Mouse (Mus musculus) heart, adult 9 months (tissue): ENCODE measurements around the gene Prkn.

Experiments used
- DNase-seq, 2 experiments: peaks; one replicate each; pipeline ENCODE4 v3.0.0; 2022; ENCODE audit warnings: low spot score in 2 of 2

Prkn gene

GRCm38 (mm10) chr17:12092901-12093564, 1252.8 kb downstream of the Prkn start:
- no peak for DNase-seq

DNA sequence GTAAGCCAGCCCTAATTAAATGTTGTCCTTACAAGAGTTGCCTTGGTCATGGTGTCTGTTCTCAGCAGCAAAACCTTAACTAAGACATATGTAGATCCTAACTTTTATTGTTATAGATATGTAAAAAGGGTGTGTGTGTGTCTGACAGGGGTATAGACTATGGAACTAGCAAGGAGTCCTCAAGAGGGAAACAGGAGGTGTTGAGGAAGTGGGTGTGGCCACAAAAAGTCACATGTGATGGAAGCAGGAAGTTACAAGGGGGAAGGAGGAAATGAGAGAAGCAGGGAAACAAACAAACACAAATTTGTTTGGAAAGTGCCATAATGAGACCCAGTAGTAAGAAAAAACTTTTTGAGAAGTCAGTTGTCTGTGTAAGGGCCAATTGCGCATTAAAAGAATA, 1253.8 kb downstream of the Prkn start:
- DNase-seq = no peak

GRCm38 (mm10) chr17:12094827-12095590, 1254.8 kb downstream of the Prkn start:
- DNase-seq = peak in 1 of 2 experiments; percentile 8

- no peak for DNase-seq
Measured at GRCm38 (mm10) chr17:12099415-12099814, 1259.2 kb downstream of the Prkn start.

- no peak for DNase-seq
Measured at GRCm38 (mm10) chr17:12102326-12102725, 1262.1 kb downstream of the Prkn start.

- DNase-seq = no peak
Measured at GRCm38 (mm10) chr17:12103781-12104180, 1263.6 kb downstream of the Prkn start.

DNA sequence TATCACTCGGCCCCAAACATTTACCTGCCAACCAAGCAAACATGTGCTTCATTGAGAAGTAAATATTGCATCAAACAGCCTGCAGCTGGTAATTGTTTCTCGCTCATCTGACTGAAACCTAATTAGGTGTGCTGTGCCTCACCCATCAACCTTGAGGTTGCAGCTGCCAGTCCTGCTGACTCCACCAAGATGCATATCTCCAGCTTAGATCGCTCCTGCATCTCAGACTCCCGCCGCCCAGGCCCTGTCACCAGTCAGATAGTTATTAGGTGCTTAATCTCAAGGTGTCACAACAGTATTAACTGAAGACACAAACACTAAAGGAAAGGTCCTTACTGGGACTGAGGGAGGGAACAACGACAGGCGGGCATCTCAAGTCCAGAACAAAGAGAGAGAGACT, 1264.1 kb downstream of the Prkn start:
- DNase-seq = no peak

DNA sequence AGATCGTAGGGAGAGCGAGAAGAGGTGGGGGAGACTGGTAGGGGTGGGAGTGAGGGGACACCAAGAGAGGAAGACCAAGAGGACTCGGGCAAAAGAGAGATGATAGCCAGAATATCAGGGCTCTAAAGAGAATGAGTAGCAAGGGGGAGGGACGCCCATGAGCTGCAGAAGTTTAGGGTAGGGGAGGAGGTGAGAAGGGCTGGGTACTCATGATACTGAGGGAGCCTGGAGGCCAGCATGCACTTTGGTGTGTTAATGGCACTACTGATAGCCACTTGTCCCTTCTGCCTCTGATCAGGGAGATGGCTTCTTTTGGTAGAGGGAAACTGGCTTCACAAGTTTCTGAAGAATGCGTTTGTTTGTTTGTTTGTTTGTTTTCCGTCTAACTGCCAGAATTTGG, 1264.5 kb downstream of the Prkn start:
- no peak for DNase-seq

DNA sequence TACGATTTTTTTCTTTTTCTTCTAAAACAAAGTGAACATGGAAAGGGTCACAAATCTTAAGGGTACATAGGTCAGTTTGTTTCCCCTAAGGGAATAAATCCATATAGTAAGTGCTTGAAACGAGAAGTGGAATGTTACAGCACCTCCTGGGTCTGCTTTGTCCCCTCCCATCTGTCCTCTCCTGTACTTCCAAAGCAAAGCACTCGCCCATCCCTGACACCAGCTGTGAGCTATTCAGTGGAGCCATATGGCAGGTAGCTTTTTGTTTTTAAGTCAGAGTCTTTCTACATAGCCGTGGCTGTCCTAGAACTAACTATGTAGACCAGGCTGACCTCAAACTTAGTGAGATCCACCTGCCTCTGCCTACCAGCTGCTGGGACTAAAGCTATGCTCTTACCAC, 1266.1 kb downstream of the Prkn start:
- DNase-seq = no peak
